Mouse (Mus musculus) lung, adult 2 months (tissue): ENCODE measurements around the gene Prkce.

Experiments used
- CTCF ChIP-seq: fragments of 200-500 bp; IDR thresholded peaks from 2 replicates; pipeline ENCODE4 v1.5.1; 2011; ENCODE audit warnings: mild to moderate bottlenecking, low read length, control low read depth; ENCODE audit not compliant: insufficient read depth
- POLR2A ChIP-seq: fragments of 200-500 bp; IDR thresholded peaks from 2 replicates; pipeline ENCODE4 v1.6.1; 2011; ENCODE audit warnings: low read depth, mild to moderate bottlenecking, control low read depth, low read length, borderline replicate concordance; ENCODE audit errors: extremely low read depth

DNA sequence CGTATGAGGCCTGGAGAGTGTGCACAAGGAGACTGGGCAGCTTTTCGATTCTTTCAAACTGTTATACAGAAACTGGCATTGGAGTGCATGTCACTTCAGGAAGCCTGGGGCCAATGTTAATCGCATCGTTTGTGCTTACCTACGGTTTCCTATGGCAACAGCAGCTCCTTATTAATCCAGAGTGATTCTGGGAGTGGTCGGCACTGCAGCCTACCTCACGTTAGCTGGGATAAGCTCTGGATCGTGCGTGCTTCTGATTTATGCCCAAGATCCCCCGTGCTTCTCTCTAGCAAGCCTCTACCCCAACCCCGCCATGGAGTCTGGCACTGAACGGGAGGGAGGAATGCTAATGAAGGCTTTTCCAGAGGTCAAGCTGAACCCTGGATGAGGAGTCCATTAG, 242.9 kb downstream of the Prkce start:
- TF ChIP-seq CTCF (no peak), POLR2A (no peak)
